Mouse (Mus musculus) embryonic facial prominence, embryonic 10.5 days (tissue): ENCODE results near the gene Tmem131. TPM values are rescaled to one million over a fixed set of nuclear protein-coding genes. Genes with fewer than 3 reads are reported as not detected.

Source experiments
- DNase-seq: peaks from one replicate; pipeline ENCODE4 v3.0.0-alpha.2; 2017; ENCODE audit warnings: low spot score
- H3K27ac ChIP-seq: fragments of 300-500 bp; sonication (generic); replicated peaks from 2 replicates; pipeline ENCODE4 v1.5.1; 2016; ENCODE audit warnings: mild to moderate bottlenecking
- H3K27me3 ChIP-seq: fragments of 300-500 bp; sonication (generic); replicated peaks from 2 replicates; pipeline ENCODE4 v1.6.1; 2016; ENCODE audit warnings: low read depth, mild to moderate bottlenecking; ENCODE audit not compliant: poor library complexity, severe bottlenecking
- H3K36me3 ChIP-seq: fragments of 300-500 bp; sonication (generic); replicated peaks from 2 replicates; pipeline ENCODE4 v1.6.1; 2016; ENCODE audit warnings: mild to moderate bottlenecking, moderate library complexity
- H3K4me1 ChIP-seq: fragments of 300-500 bp; sonication (generic); 2 replicates; pipeline ENCODE4 v1.6.1; 2016
- H3K4me3 ChIP-seq: fragments of 300-500 bp; sonication (generic); 2 replicates; pipeline ENCODE4 v1.5.1; 2016; ENCODE audit warnings: mild to moderate bottlenecking, moderate library complexity
- H3K9me3 ChIP-seq: fragments of 300-500 bp; sonication (generic); 2 replicates; pipeline ENCODE4 v1.6.1; 2016; ENCODE audit warnings: mild to moderate bottlenecking
- WGBS: fragments of 180-500 bp; shearing (Covaris S2); methylation state at CpG from one replicate; pipeline ENCODE4 v1.1.7; 2016; 5-methylcytosine and 5-hydroxymethylcytosine counted together
- polyA plus RNA-seq: library from polyadenylated mRNA; unstranded; fragments of >200 nt; fragmentation: Nextera tagmentation; extraction: Ambion mirVana; gene quantifications from 2 replicates; pipeline ENCODE4 v1.2.1, GENCODE M21; 2016

Gene Tmem131
- polyA plus RNA-seq, 1 experiment from 2014 or later = 14.0 TPM

- Histone ChIP-seq H3K36me3 (no peaks in the 10 kb centered on the region), H3K4me3 (no peak overlapping the region), H3K4me1 (peaks cover 27% of the 10 kb centered on the region), H3K9me3 (no peaks in the 10 kb centered on the region), H3K27me3 (peaks cover 24% of the 10 kb centered on the region), H3K27ac (no peak overlapping the region)
- WGBS = 86% methylated on average over 9 of the region's 9 CpGs
- no peak for DNase-seq
Observed at GRCm38 (mm10) chr1:36743046-36743445, 200.4 kb downstream of the Tmem131 start.

Other genes with a start within 250 kb of the Tmem131 start
- gene 4933424G06Rik, start 233.5 kb downstream of the Tmem131 start, polyA plus RNA-seq = not detected in 2 replicates
- gene Actr1b, start 229.2 kb downstream of the Tmem131 start, polyA plus RNA-seq = 137 and 141 TPM in 2 replicates
- 0.24 and 0.31 TPM in 2 replicates for gene Zap70, start 181.9 kb downstream of the Tmem131 start, polyA plus RNA-seq
- gene Vwa3b, start 82.9 kb upstream of the Tmem131 start, polyA plus RNA-seq = 0.42 and 0.48 TPM in 2 replicates